Mouse (Mus musculus) adrenal gland, adult 8-10 months (tissue): ENCODE measurements around the gene 1700028P14Rik. TPM values are rescaled to one million over a fixed set of nuclear protein-coding genes. Genes with fewer than 3 reads are reported as not detected.

ENCODE experiments used
- DNase-seq: peaks from one replicate; pipeline ENCODE4 v3.0.0; 2022
- total RNA-seq, 4 experiments: library from RNA; stranded (reverse); gene quantifications; 2 replicates each; pipeline ENCODE4 v1.2.4; 2022

The 1700028P14Rik gene
- total RNA-seq, 4 experiments from 2014 or later = 0.35 TPM; not detected in 3

- no peak for DNase-seq
Measured at GRCm38 (mm10) chr19:23594950-23595349, 57.7 kb downstream of the 1700028P14Rik start.

GRCm38 (mm10) chr19:23578606-23579355 lies 73.8 kb downstream of the 1700028P14Rik start:
- DNase-seq = no peak

GRCm38 (mm10) chr19:23576685-23577084 lies 75.9 kb downstream of the 1700028P14Rik start:
- no peak for DNase-seq

- DNase-seq = no peak
Measured at GRCm38 (mm10) chr19:23563693-23564092, 88.9 kb downstream of the 1700028P14Rik start.

DNA sequence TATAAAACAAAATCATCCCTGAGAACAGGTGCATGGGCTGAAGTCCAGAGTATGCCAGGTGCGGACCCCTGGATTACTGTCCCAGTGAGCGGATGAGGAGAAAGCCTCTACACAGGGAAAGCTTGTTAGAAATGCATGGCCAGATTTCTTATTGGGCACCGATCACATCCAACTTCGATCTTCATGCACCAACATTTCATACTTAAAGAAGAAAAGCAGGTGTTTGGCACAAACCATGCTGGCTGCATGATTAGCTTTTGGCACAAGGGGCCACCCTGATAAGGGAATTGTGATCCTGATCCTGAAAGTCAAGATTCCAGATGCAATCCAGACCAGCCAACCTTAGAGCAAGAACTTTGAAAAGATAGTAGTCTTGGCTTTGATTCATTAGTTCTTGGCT lies 90.0 kb downstream of the 1700028P14Rik start:
- no peak for DNase-seq

- DNase-seq = no peak
Measured at GRCm38 (mm10) chr19:23562061-23562460, 90.6 kb downstream of the 1700028P14Rik start.

DNA sequence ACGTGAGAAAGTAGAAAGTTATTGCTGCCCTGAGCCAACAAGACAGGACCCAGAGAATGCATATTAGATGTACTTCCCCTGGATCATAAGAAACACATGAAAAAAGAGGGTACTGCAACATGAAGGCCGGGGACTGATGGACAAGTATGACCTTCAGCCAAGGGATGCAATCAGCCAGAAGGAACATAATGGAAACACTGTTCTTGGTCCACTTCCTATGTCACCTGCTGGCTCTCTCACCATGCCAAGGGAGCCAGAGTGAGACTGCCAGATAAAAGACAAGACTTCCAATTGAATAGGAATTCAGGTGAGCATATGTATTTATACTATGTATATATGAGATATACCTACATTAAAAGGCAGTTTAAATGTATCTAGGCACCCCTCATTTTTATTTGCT lies 99.2 kb downstream of the 1700028P14Rik start:
- no peak for DNase-seq

DNA sequence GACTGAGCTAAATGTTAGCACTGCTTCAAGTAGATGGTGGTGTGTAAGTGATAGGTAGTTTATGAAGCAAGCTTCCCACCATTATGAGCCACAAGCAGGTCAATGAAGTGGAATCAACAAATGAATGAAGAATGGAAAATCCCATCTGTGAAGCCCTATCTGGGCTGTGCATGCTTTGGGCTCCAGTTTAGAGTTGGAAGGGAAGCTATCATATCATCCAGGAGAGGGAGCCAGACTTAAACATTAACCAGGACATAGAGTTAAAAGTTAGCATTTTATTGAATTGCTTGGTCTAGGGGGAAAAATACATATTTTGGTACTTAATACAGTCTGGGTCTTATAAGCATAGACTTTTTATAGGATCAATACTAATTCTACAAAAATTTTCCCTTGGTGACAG lies 107.0 kb downstream of the 1700028P14Rik start:
- DNase-seq = no peak

GRCm38 (mm10) chr19:23543244-23544004 lies 109.2 kb downstream of the 1700028P14Rik start:
- no peak for DNase-seq

- no peak for DNase-seq
Measured at GRCm38 (mm10) chr19:23542759-23543158, 109.9 kb downstream of the 1700028P14Rik start.

DNA sequence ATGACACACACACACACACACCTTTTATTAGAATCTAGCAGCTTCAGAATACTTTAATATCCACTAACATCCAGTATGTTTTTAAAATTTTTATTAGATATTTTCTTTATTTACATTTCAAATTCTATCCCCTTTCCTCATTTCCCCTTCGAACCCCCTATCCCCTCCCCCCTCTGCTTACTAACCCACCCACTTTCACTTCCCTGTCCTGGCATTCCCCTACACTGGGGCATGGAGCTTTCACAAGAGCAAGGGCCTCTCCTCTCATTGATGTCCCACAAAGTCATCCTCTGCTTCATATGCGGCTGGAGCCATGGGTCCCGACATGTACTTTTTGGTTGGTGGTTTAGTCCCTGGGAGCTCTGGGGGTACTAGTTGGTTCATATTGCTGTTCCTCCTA lies 116.9 kb downstream of the 1700028P14Rik start:
- DNase-seq = no peak

DNA sequence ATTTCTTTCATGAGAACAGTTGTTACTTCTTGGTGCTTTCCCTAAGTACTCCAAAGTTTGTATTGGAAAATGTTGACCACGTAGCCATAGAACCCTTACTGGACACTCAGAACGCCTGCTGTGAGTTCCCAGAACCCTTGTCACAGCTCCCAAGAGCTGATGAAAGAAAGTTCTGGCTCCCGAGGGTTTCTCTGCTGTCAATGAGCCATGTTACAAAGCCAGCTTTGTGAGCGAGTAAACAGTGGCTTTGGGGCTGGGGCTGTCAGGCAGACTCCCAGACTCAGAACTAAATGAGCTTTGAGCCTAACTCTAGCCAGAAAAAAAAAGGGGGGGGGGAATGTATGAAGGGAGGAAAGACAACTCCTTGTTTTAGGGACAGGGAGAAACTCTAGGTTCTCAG lies 120.7 kb downstream of the 1700028P14Rik start:
- no peak for DNase-seq

DNA sequence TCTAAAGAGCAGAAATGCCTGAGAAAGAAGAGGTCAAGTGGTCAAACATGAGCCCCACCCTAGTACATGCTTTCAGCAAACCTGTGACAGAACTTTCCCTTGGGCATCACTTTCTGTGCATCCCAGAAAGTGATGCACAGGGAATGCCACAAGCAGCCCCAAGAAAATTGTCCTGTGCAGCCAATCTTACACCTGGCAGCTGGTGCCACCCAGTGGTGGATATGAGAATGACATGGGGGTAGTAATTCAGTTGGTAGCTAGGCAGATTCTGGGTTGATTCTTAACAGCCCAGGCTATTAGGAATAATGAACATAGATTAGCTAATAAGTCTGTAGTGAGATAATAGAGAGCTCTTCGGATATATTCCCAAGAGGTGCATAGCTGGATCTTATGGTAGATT lies 128.9 kb downstream of the 1700028P14Rik start:
- peak; percentile 13 for DNase-seq

- no peak for DNase-seq
Measured at GRCm38 (mm10) chr19:23521831-23522230, 130.8 kb downstream of the 1700028P14Rik start.

- DNase-seq = no peak
Measured at GRCm38 (mm10) chr19:23521071-23521470, 131.5 kb downstream of the 1700028P14Rik start.

- DNase-seq = no peak
Measured at GRCm38 (mm10) chr19:23520629-23521028, 132.0 kb downstream of the 1700028P14Rik start.

- no peak for DNase-seq
Measured at GRCm38 (mm10) chr19:23518477-23518876, 134.1 kb downstream of the 1700028P14Rik start.

GRCm38 (mm10) chr19:23511303-23511702 lies 141.3 kb downstream of the 1700028P14Rik start:
- DNase-seq = no peak

Other genes with a start within 250 kb of the 1700028P14Rik start
- 1 to 10 TPM; 2.4 to 3.5 (median 3.0) TPM for gene Mamdc2, start 204.4 kb downstream of the 1700028P14Rik start, total RNA-seq
- 10 to 100 TPM; 26.2 to 37.3 (median 28.5) TPM for gene Ptar1, start 34.6 kb upstream of the 1700028P14Rik start, total RNA-seq
- gene Apba1, start 106.1 kb upstream of the 1700028P14Rik start, total RNA-seq = 1 to 10 TPM; 4.4 to 7.5 (median 5.3) TPM